Mouse (Mus musculus) heart, postnatal 0 days (tissue): Measurements from ENCODE around the gene Lgals9. TPM values are rescaled to one million over a fixed set of nuclear protein-coding genes. Genes with fewer than 3 reads are reported as not detected.

Experiments
- ATAC-seq: fragments of 200-750 bp; cut with Nextera tagmentation; 2 replicates; pipeline ENCODE4 v1.8.0; 2017; ENCODE audit warnings: low read depth, moderate number of reproducible peaks, moderate library complexity; ENCODE audit not compliant: insufficient read depth
- DNase-seq: peaks from one replicate; pipeline ENCODE4 v3.0.0-alpha.2; 2016; ENCODE audit warnings: low spot score
- H3K27ac ChIP-seq: fragments of 300-500 bp; sonication (generic); 2 replicates; pipeline ENCODE4 v1.5.1; 2014; ENCODE audit warnings: low read depth, mild to moderate bottlenecking
- H3K27me3 ChIP-seq: fragments of 300-500 bp; sonication (generic); 2 replicates; pipeline ENCODE4 v1.6.1; 2014; ENCODE audit warnings: low read length, mixed read lengths; ENCODE audit not compliant: control insufficient read depth, insufficient read depth
- H3K36me3 ChIP-seq: fragments of 300-500 bp; sonication (generic); replicated peaks from 2 replicates; pipeline ENCODE4 v1.6.1; 2014; ENCODE audit warnings: low read length, mixed read lengths; ENCODE audit not compliant: control insufficient read depth, insufficient read depth
- H3K4me1 ChIP-seq: fragments of 300-500 bp; sonication (generic); 2 replicates; pipeline ENCODE4 v1.6.1; 2014; ENCODE audit warnings: antibody characterized with exemption; ENCODE audit not compliant: control insufficient read depth, insufficient read depth
- H3K4me2 ChIP-seq: fragments of 300-500 bp; sonication (generic); 2 replicates; pipeline ENCODE4 v1.6.1; 2014; ENCODE audit warnings: low read depth, mild to moderate bottlenecking, low read length, moderate library complexity
- H3K4me3 ChIP-seq: fragments of 300-500 bp; sonication (generic); 2 replicates; pipeline ENCODE4 v1.5.1; 2014; ENCODE audit warnings: low read depth, low read length
- H3K9ac ChIP-seq: fragments of 300-500 bp; sonication (generic); replicated peaks from 2 replicates; pipeline ENCODE4 v1.6.1; 2014; ENCODE audit warnings: low read depth, low read length, mixed read lengths
- H3K9me3 ChIP-seq: fragments of 300-500 bp; sonication (generic); replicated peaks from 2 replicates; pipeline ENCODE4 v1.6.1; 2016; ENCODE audit warnings: low read length; ENCODE audit not compliant: control insufficient read depth
- CTCF ChIP-seq: IDR thresholded peaks from 2 replicates; pipeline ENCODE4 v1.5.1; 2016; ENCODE audit warnings: antibody characterized with exemption, control low read depth, low read depth
- EP300 ChIP-seq: IDR thresholded peaks from 2 replicates; pipeline ENCODE4 v1.6.1; 2016; ENCODE audit warnings: antibody characterized with exemption, low read depth
- WGBS: fragments of 180-500 bp; shearing (Covaris S2); extraction: QIAGEN DNeasy Blood & Tissue Kit; methylation state at CpG from one replicate; pipeline ENCODE4 v1.1.7; 2014; 5-methylcytosine and 5-hydroxymethylcytosine counted together
- polyA plus RNA-seq: library from polyadenylated mRNA; unstranded; fragments of >200 nt; fragmentation: Nextera tagmentation; extraction: Ambion mirVana; gene quantifications from 2 replicates; pipeline ENCODE4 v1.2.1, GENCODE M21; 2015
- total RNA-seq: library from RNA; depleted of rRNA; stranded (reverse); fragments of >200 nt; gene quantifications from 2 replicates; pipeline ENCODE4 v1.2.3, GENCODE M21; 2014; ENCODE audit warnings: low replicate concordance

Gene Lgals9
- total and polyA plus RNA-seq, 2 experiments from 2014 or later = 76.9 to 125 TPM

- Histone ChIP-seq H3K36me3 (no peaks in the 10 kb centered on the region), H3K4me1 (peaks cover 6% of the 10 kb centered on the region), H3K9me3 (no peaks in the 10 kb centered on the region), H3K4me3 (peak overlapping the region; percentile 53), H3K27me3 (peaks cover 37% of the 10 kb centered on the region), H3K4me2 (peak overlapping the region; percentile 70), H3K27ac (peak overlapping the region; percentile 51; the same call in 1 of the 2 replicates), H3K9ac (peak overlapping the region; percentile 33; the same call in 1 of the 2 replicates)
- no peak for DNase-seq
- peak; percentile 54 for ATAC-seq
- under 1% methylated on average over 34 of the region's 37 CpGs for WGBS
- TF ChIP-seq CTCF = no peak
- TF ChIP-seq EP300 = no peak
Measured at GRCm38 (mm10) chr11:78924916-78925315, 59.8 kb downstream of the Lgals9 start.

- TF ChIP-seq EP300 (no peak), CTCF (no peak)
- peaks cover 3% of the 10 kb centered on the region for H3K4me1 ChIP-seq
- DNase-seq (no peak), ATAC-seq (no peak)
- no peaks in the 10 kb centered on the region for H3K9me3 ChIP-seq
- H3K4me2 ChIP-seq = peak overlapping the region; percentile 70
- H3K9ac ChIP-seq = no peak overlapping the region
- 13% methylated on average over 9 of the region's 9 CpGs for WGBS
- peaks cover 37% of the 10 kb centered on the region for H3K27me3 ChIP-seq
- H3K36me3 ChIP-seq = no peaks in the 10 kb centered on the region
- H3K4me3 ChIP-seq = no peak overlapping the region
- no peak overlapping the region for H3K27ac ChIP-seq
Measured at GRCm38 (mm10) chr11:78924111-78924510, 60.6 kb downstream of the Lgals9 start.

- peak; percentile 42 for DNase-seq
- H3K36me3 ChIP-seq = no peaks in the 10 kb centered on the region
- no peaks in the 10 kb centered on the region for H3K4me1 ChIP-seq
- TF ChIP-seq EP300 = no peak
- peak; percentile 82 for TF ChIP-seq CTCF
- H3K27me3 ChIP-seq = peaks cover 37% of the 10 kb centered on the region
- no peak overlapping the region for H3K4me3 ChIP-seq
- 38% methylated on average over 8 of the region's 8 CpGs for WGBS
- no peak; the same call in 1 of the 2 replicates for ATAC-seq
- H3K9me3 ChIP-seq = no peaks in the 10 kb centered on the region
- no peak overlapping the region for H3K9ac ChIP-seq
- no peak overlapping the region for H3K27ac ChIP-seq
- H3K4me2 ChIP-seq = no peak overlapping the region
Measured at GRCm38 (mm10) chr11:78922678-78923407, 61.9 kb downstream of the Lgals9 start.

- no peak for TF ChIP-seq EP300
- no peak for TF ChIP-seq CTCF
- H3K27ac ChIP-seq = no peak within 1 kb of the TSS
- H3K9me3 ChIP-seq = no peaks in the 10 kb centered on the region
- WGBS = 50% methylated on average over 6 of the region's 6 CpGs
- no peak for ATAC-seq
- H3K36me3 ChIP-seq = no peaks in the 10 kb centered on the region
- DNase-seq = no peak
- peaks cover 24% of the 10 kb centered on the region for H3K27me3 ChIP-seq
- H3K4me3 ChIP-seq = no peak within 1 kb of the TSS
- H3K4me1 ChIP-seq = no peaks in the 10 kb centered on the region
- no peak within 1 kb of the TSS for H3K4me2 ChIP-seq
- H3K9ac ChIP-seq = no peak within 1 kb of the TSS
Measured at GRCm38 (mm10) chr11:78920411-78920939, 64.3 kb downstream of the Lgals9 start, which contains the start of gene Nos2. Gene Nos2 (plus strand): TSS chr11:78920787.

GRCm38 (mm10) chr11:78919745-78920144 is 65.0 kb downstream of the Lgals9 start:
- no peaks in the 10 kb centered on the region for H3K4me1 ChIP-seq
- 60% methylated on average over 4 of the region's 4 CpGs for WGBS
- H3K4me2 ChIP-seq = no peak overlapping the region
- H3K9ac ChIP-seq = no peak overlapping the region
- peaks cover 16% of the 10 kb centered on the region for H3K27me3 ChIP-seq
- TF ChIP-seq EP300 (no peak), CTCF (no peak)
- ATAC-seq (no peak), DNase-seq (no peak)
- H3K9me3 ChIP-seq = no peaks in the 10 kb centered on the region
- H3K27ac ChIP-seq = no peak overlapping the region
- no peak overlapping the region for H3K4me3 ChIP-seq
- no peaks in the 10 kb centered on the region for H3K36me3 ChIP-seq
